Mouse (Mus musculus) heart, postnatal 0 days (tissue): ENCODE data around the gene Dnajc3. TPM values are rescaled to one million over a fixed set of nuclear protein-coding genes. Genes with fewer than 3 reads are reported as not detected.

ENCODE experiments used
- ATAC-seq: fragments of 200-750 bp; cut with Nextera tagmentation; 2 replicates; pipeline ENCODE4 v1.8.0; 2017; ENCODE audit warnings: low read depth, moderate number of reproducible peaks, moderate library complexity; ENCODE audit not compliant: insufficient read depth
- DNase-seq: peaks from one replicate; pipeline ENCODE4 v3.0.0-alpha.2; 2016; ENCODE audit warnings: low spot score
- H3K27ac ChIP-seq: fragments of 300-500 bp; sonication (generic); 2 replicates; pipeline ENCODE4 v1.5.1; 2014; ENCODE audit warnings: low read depth, mild to moderate bottlenecking
- H3K27me3 ChIP-seq: fragments of 300-500 bp; sonication (generic); 2 replicates; pipeline ENCODE4 v1.6.1; 2014; ENCODE audit warnings: low read length, mixed read lengths; ENCODE audit not compliant: control insufficient read depth, insufficient read depth
- H3K36me3 ChIP-seq: fragments of 300-500 bp; sonication (generic); replicated peaks from 2 replicates; pipeline ENCODE4 v1.6.1; 2014; ENCODE audit warnings: low read length, mixed read lengths; ENCODE audit not compliant: control insufficient read depth, insufficient read depth
- H3K4me1 ChIP-seq: fragments of 300-500 bp; sonication (generic); 2 replicates; pipeline ENCODE4 v1.6.1; 2014; ENCODE audit warnings: antibody characterized with exemption; ENCODE audit not compliant: control insufficient read depth, insufficient read depth
- H3K4me2 ChIP-seq: fragments of 300-500 bp; sonication (generic); 2 replicates; pipeline ENCODE4 v1.6.1; 2014; ENCODE audit warnings: low read depth, mild to moderate bottlenecking, low read length, moderate library complexity
- H3K4me3 ChIP-seq: fragments of 300-500 bp; sonication (generic); 2 replicates; pipeline ENCODE4 v1.5.1; 2014; ENCODE audit warnings: low read depth, low read length
- H3K9ac ChIP-seq: fragments of 300-500 bp; sonication (generic); replicated peaks from 2 replicates; pipeline ENCODE4 v1.6.1; 2014; ENCODE audit warnings: low read depth, low read length, mixed read lengths
- H3K9me3 ChIP-seq: fragments of 300-500 bp; sonication (generic); replicated peaks from 2 replicates; pipeline ENCODE4 v1.6.1; 2016; ENCODE audit warnings: low read length; ENCODE audit not compliant: control insufficient read depth
- CTCF ChIP-seq: IDR thresholded peaks from 2 replicates; pipeline ENCODE4 v1.5.1; 2016; ENCODE audit warnings: antibody characterized with exemption, control low read depth, low read depth
- EP300 ChIP-seq: IDR thresholded peaks from 2 replicates; pipeline ENCODE4 v1.6.1; 2016; ENCODE audit warnings: antibody characterized with exemption, low read depth
- WGBS: fragments of 180-500 bp; shearing (Covaris S2); extraction: QIAGEN DNeasy Blood & Tissue Kit; methylation state at CpG from one replicate; pipeline ENCODE4 v1.1.7; 2014; 5-methylcytosine and 5-hydroxymethylcytosine counted together
- polyA plus RNA-seq: library from polyadenylated mRNA; unstranded; fragments of >200 nt; fragmentation: Nextera tagmentation; extraction: Ambion mirVana; gene quantifications from 2 replicates; pipeline ENCODE4 v1.2.1, GENCODE M21; 2015
- total RNA-seq: library from RNA; depleted of rRNA; stranded (reverse); fragments of >200 nt; gene quantifications from 2 replicates; pipeline ENCODE4 v1.2.3, GENCODE M21; 2014; ENCODE audit warnings: low replicate concordance

The Dnajc3 gene
- total and polyA plus RNA-seq, 2 experiments from 2014 or later = 15.6 to 17.2 TPM

DNA sequence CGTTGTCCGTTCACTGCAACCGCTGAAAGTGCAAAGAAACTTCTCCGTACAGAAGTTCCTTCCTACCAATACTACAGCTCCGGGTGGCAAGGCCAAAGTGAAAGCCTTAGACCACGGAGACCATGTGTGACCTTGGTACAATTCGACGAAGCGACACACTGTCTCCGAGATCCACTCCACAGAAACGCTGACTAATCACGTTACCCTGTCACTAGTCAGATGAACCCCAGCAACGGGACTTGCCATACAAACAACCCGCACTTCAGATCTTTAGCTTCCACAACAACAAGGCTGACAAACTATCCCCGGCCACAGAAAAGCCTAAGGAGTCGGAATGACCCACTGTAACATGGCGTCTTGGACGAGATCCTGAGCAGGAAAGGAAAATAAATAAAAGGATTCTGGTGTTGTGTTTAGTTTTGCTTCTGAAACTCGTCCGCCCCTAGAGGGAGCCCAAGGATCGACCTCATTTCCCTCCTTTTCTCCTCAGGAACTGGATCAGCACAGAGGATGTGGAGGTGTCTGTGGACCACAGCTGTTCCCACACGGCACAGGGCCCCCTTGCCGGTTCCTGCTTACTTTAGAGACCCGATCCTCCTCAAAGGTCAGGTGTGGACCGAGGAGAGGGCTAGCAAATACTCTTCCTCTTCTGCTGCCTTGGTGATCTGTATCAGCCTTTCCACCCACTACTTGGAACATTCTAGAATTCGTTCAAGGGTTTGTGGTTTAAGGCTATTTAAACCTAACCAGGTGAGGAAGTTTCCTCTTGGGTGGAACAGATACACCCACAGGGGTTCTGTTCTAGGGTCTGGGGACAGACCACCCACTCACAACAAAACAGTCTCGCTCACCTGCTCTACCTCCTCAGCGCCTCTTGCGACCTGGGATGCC is 27.2 kb upstream of the Dnajc3 start:
- 60% methylated on average over 29 of the region's 29 CpGs for WGBS
- no peaks in the 10 kb centered on the region for H3K9me3 ChIP-seq
- H3K27me3 ChIP-seq = no peaks in the 10 kb centered on the region
- peak overlapping the region; percentile 22; the same call in 1 of the 2 replicates for H3K4me3 ChIP-seq
- TF ChIP-seq CTCF = peak; percentile 66
- no peak for TF ChIP-seq EP300
- ATAC-seq = peak; percentile 28; the same call in 1 of the 2 replicates
- no peaks in the 10 kb centered on the region for H3K4me1 ChIP-seq
- H3K9ac ChIP-seq = no peak overlapping the region
- peak; percentile 50 for DNase-seq
- H3K36me3 ChIP-seq = no peaks in the 10 kb centered on the region
- H3K4me2 ChIP-seq = peak overlapping the region; percentile 45
- no peak overlapping the region for H3K27ac ChIP-seq

GRCm38 (mm10) chr14:118911521-118911920 is 26.3 kb upstream of the Dnajc3 start:
- H3K9ac ChIP-seq = no peak overlapping the region
- no peak overlapping the region for H3K4me3 ChIP-seq
- no peak for TF ChIP-seq CTCF
- no peak for TF ChIP-seq EP300
- H3K36me3 ChIP-seq = no peaks in the 10 kb centered on the region
- no peaks in the 10 kb centered on the region for H3K4me1 ChIP-seq
- DNase-seq (no peak), ATAC-seq (no peak)
- H3K27me3 ChIP-seq = no peaks in the 10 kb centered on the region
- no peak overlapping the region for H3K27ac ChIP-seq
- WGBS = 91% methylated on average over 6 of the region's 6 CpGs
- H3K9me3 ChIP-seq = no peaks in the 10 kb centered on the region
- no peak overlapping the region for H3K4me2 ChIP-seq

GRCm38 (mm10) chr14:118913651-118914050 is 24.1 kb upstream of the Dnajc3 start:
- Histone ChIP-seq H3K9me3 (no peaks in the 10 kb centered on the region), H3K27me3 (no peaks in the 10 kb centered on the region), H3K36me3 (no peaks in the 10 kb centered on the region), H3K4me2 (no peak overlapping the region), H3K4me3 (no peak overlapping the region), H3K27ac (no peak overlapping the region), H3K4me1 (no peaks in the 10 kb centered on the region), H3K9ac (no peak overlapping the region)
- no peak for TF ChIP-seq EP300
- TF ChIP-seq CTCF = no peak
- DNase-seq = no peak
- ATAC-seq = no peak
- 61% methylated on average over 5 of the region's 5 CpGs for WGBS

- WGBS = 58% methylated on average over 8 of the region's 8 CpGs
- peak; percentile 53 for TF ChIP-seq CTCF
- TF ChIP-seq EP300 = no peak
- Histone ChIP-seq H3K36me3 (no peaks in the 10 kb centered on the region), H3K4me3 (no peak overlapping the region), H3K4me2 (no peak overlapping the region), H3K9me3 (no peaks in the 10 kb centered on the region), H3K4me1 (peaks cover 10% of the 10 kb centered on the region), H3K27ac (no peak overlapping the region), H3K27me3 (peaks cover 16% of the 10 kb centered on the region), H3K9ac (no peak overlapping the region)
- peak; percentile 22 for DNase-seq
- ATAC-seq = peak; percentile 54; the same call in 1 of the 2 replicates
Measured at GRCm38 (mm10) chr14:118919025-118919424, 18.8 kb upstream of the Dnajc3 start.

GRCm38 (mm10) chr14:118920654-118921053 is 17.1 kb upstream of the Dnajc3 start:
- peaks cover 19% of the 10 kb centered on the region for H3K4me1 ChIP-seq
- no peak for ATAC-seq

More at GRCm38 (mm10) chr14:118920654-118921053, 17.1 kb upstream of the Dnajc3 start:
- TF ChIP-seq CTCF (no peak), EP300 (no peak)
- no peaks in the 10 kb centered on the region for H3K9me3 ChIP-seq
- peaks cover 24% of the 10 kb centered on the region for H3K27me3 ChIP-seq
- DNase-seq = no peak
- no peak overlapping the region for H3K4me2 ChIP-seq
- no peak overlapping the region for H3K9ac ChIP-seq
- H3K36me3 ChIP-seq = no peaks in the 10 kb centered on the region
- WGBS = 61% methylated on average over 7 of the region's 7 CpGs
- H3K27ac ChIP-seq = no peak overlapping the region
- H3K4me3 ChIP-seq = no peak overlapping the region
